Mouse (Mus musculus) testis, adult 2 months (tissue): ENCODE measurements around the gene Dhtkd1.

ENCODE experiments used
- CTCF ChIP-seq: fragments of 200-500 bp; IDR thresholded peaks from 2 replicates; pipeline ENCODE4 v1.5.1; 2012; ENCODE audit warnings: low read depth, mild to moderate bottlenecking, inconsistent platforms, low read length, moderate library complexity; ENCODE audit not compliant: control insufficient read depth, insufficient read depth, insufficient replicate concordance
- POLR2A ChIP-seq: fragments of 200-500 bp; IDR thresholded peaks from 2 replicates; pipeline ENCODE4 v1.6.1; 2012; ENCODE audit warnings: low read depth, mild to moderate bottlenecking, inconsistent platforms, low read length, moderate library complexity; ENCODE audit not compliant: control insufficient read depth

- TF ChIP-seq POLR2A (no peak), CTCF (no peak)
These were observed 4.3 kb upstream of the Dhtkd1 start for GRCm38 (mm10) chr2:5946876-5947275.
